Mouse (Mus musculus) cerebellum, postnatal 14 days (tissue): ENCODE measurements around the gene Tent5b.

Experiments used
- DNase-seq, 2 experiments: peaks; one replicate each; pipeline ENCODE4 v3.0.0; 2021; ENCODE audit warnings: mixed read lengths in 2 of 2

Tent5b gene

DNA sequence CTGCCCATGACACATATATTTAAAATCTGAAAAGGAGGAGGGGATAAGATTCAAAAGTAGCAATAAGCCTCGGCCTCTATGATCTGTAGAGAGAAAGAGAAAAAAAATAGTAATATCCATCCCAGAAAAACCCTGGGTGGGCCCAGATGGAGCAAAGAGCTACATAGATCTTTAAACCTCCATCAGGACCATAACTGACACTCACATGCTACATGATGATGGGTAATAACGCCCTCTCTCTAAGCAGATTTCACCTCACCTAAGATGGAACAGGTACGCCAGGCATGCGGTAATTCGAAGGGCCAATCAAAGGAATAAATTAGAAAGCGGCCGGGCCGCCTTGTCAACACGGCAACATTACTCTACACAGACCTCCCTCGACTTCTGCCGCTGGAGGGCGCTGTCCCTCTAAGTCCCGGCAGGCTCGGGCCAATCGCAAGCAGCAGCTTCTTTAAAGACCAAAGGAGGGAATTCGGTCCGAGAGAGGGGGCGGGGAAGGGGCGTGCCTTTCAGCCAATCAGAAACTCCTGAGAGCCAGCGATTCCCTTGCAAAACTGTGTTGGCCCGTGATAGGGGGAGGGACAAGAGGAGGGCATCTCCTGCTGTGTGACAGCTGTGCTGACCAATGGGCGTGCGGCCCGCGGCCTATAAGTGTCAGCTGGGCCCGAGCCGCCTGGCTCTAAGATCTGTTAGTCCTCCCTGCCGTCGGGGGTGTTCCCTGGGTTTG lies at the start of gene Tent5b:
Gene Tent5b, plus strand, starts transcription at position 675 of the 727 bp plus-strand sequence.
- DNase-seq: peak; percentile 90 to 99

DNA sequence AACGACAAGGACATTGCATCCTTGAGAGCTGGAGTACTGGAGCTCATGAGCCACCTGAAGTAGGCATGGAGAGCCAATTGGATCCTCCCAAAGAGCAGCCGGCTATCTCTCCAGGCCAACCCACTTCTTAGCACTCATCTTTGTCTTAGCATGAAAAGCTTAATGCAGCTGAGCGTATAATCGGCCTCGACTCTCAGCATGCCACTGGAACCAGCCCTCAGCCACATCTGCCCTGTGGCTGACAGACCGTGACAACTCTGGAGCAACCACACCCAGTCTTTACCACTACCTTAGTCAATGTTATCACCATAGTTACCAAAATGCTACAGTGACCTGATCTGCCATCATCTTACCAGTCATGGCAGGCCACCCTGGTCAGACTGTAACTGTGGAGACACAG lies 48.4 kb upstream of the Tent5b start:
- no peak for DNase-seq

DNA sequence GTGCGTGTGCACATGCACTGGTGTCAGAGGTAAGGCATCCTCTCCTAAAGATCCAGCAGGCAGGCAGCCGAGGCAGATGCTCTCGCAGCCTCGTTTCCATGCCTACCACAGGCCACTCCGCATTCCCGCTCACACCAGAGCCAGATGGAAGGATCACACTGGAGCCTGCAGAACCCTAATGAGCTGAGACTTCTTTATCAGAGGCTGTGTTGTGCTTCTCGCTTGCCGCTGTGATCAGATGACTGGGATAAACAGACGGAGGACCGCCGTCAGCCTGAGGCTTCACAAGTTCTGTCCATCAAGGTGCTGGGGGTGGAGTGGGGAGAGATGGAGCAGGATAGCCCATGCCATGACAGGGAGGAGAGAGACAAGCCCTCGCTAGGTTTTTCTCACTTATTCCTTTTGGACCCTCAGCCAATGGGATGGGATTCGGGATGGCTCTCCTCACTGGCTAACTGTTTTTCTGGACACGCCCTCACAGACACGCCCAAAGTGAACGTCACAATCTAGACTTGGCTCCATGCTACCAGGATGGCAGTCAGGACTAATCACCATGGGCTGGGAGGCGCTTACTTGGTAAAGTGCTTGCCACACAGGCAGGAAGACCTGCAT lies 47.3 kb upstream of the Tent5b start:
- DNase-seq: peak; percentile 72 to 74

DNA sequence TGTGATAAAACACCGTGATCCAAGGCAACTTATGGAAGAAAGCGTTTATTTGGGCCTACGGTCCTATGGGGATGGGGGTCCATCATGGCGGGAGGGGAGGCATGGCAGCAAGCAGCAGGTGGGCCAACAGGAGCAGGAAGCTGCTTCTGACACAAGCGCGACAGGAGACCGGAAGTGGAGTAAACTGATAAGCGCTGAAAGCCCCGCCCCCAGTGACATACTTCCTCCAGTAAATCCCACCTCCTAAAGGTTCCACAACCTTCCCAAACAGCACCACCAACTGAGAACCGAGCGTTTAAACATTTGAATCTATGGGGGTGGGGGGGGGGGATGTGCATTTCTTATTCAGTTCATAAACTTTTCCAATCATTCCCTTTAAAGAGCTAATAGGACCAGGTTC lies 44.0 kb upstream of the Tent5b start:
- no peak for DNase-seq

DNA sequence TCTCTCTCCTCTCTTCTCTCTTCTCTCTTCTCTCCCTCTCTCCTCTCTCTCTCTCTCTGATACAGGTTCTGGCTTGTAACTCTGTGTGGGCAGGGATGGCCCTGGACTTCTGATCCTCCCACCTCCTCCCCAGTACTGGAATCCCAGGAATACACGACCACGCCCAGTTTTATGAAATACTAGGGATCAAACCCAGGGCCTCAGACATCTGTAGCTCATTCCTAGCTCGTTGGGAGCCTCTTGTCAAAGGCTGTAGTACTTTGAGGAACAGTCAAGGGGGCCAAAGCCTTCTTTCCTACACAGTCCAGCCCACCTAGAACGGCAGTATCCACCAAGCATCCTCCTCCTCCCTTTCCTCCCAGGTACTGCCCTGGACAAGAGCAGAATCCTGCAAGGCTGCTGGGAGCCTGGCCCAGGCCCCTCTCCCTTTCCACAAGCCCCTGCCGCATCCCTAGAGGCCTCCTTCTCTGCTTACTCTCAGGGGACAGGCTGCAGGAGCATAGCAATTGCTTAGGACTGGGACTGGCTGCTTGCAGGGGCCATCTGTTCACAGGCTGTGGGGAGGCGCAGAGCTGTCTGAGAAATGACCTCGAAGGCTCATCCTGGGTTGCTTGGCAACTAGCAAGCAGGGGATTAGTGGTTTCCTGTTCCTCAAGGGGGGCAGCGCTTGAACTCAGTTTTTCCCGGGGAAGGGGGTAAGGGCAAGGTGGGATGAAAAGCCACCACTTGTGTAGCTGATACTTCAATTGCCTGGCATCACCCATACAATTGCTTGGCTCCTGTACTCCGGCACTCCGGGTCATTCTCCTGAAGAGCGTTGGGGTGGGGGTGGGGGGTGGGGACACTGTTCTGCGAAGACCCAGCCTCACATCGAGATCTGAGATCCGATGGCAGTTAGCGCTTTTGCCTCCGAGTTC lies 40.2 kb upstream of the Tent5b start:
- peak; percentile 72 to 73 for DNase-seq

DNA sequence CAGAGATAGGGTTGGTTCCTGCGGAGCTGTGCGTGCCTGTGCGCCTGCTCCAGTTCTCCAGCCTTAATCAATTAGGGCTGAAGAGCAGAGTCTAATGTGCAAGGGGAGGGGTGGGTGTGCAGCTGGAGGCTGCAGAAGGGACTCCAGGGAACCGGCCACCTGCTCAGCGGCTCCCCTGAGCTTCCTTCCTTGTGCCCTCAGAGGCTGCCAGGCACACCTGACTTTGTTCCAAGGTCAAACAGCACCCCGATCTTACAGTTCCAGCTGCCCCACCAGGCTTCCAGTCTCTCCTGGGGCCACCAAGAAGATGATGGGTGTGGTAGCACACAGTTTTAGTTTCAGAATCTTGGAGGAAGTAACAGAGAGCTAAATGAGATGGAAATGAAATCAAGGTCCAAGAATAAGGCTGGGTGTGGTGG lies 39.5 kb upstream of the Tent5b start:
- DNase-seq: peak in 1 of 2 experiments; percentile 30

DNA sequence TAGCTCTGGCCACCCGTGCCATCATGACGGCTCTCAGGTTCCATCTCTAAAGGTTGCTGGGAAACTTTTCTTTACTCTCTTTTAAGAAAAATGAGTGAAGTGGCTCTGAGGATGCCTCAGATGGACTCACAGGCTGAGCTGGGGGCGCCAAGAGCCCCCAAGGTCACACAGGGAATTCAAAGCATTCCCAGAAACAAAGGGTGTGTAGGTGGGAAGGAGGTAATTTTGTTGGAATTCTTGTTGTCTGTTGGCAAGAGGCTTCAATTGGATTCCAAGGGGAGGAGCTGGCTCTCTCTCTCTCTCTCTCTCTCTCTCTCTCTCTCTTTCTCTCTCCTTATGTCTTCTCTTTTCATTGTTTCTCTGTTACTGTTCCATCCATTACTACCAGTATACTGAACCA lies 37.7 kb upstream of the Tent5b start:
- no peak for DNase-seq

DNA sequence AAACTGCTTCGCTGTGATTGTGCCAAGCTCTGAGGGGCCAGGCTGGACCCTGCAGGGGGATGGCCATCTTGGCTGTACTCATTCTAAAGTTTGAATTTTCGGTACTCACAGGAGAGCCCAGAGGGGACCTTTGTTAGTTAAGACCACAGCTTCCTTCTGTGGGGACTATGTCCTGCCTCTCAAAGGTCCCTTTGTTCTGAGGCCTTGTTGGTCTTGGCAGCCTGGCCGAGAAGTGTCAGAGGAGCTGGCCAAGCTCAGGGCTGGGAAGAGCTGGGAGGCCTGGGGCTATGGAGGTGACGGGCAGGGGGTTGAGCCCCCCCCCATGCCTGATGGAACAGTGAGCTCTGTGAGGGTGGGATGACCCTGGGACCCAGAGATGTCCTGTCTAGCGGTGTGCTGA lies 36.8 kb upstream of the Tent5b start:
- no peak for DNase-seq

DNA sequence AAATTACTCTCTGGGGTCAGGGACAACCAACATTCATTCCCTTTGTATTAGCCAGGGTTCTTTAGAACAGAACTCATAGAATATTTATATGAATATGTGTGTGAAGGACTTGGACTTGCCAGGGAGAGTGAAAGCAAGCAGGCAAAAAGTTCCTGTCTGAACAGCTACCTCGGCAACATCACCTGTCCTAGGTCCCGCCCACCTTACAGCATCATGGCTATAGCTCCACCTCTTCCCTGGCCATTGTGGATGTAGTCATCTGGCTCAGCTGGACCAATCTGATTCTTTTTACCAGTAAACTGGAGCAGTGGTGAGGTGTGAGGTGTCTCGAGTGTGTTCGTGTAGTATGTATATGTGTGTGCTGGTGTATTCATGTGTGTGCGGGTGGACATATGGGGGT lies 34.2 kb upstream of the Tent5b start:
- no peak for DNase-seq

DNA sequence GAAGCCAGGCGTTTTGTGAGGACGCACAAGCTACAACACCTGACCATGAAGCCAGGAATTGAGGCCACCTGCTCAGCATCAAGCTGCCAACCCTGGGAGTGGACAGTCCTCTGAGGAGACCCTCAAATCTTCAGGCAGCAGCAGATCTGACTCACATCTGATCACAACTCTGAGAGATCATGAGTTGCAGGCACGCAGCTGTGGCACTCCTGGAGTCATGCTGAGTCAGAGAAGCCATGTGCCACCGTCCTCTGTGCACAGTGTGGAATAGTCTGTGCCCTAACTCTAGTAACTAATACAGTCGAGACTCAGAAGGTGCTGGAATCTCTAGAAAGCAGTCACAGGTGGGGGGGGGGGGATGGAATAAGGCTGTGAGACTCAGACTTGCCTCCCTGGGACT lies 32.6 kb upstream of the Tent5b start:
- no peak for DNase-seq

DNA sequence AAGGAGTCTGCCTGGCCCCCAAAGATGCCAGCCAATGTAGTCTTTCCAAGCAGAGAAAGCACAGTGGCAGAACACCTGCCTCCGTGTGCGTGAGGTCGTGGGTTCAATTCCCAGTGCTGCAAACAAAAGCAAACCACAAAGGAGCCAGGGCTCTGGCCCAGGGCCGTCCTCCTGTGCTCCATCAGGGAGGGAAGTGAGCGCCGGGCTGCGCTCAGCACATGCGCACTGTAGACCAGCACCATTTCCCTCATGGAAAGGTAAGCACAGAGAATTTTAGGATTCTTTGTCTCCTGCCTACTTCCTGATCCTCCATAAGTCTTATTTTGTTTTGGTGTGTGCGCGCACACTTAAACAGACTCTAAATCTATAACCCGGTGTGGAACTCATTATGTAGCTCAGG lies 32.0 kb upstream of the Tent5b start:
- DNase-seq: no peak

DNA sequence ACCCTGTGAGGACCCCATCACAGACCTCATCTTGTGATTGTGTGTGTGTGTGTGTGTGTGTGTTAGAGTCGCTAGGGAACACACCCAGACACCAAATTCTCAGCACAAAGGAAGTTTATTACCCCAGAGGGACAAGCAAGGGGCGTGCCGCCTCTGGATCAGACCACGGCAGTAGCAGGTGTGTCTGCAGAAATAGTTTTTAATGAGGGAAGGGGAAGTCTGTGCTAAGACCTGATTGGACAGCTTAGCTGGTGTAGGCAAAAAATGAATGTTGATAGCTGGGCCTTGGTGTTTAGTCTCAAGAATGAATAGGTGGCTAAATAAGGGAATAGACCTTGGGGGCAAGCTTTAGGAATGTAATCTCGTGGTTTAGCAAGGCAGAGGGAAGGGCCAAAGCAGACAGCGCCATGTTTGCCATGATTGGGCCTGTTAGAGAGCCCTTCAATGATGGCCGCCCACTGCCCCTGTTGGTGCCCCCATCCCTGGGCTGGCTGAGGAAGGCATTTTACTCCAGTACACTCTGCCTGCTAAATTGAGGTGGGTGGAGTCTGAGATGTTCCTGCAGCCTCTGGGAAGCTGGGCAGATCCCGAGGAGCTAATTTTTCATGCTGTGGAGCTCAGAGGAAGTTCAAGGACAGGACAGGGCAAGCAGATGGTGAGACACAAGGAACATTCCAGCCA lies 31.1 kb upstream of the Tent5b start:
- DNase-seq: no peak

DNA sequence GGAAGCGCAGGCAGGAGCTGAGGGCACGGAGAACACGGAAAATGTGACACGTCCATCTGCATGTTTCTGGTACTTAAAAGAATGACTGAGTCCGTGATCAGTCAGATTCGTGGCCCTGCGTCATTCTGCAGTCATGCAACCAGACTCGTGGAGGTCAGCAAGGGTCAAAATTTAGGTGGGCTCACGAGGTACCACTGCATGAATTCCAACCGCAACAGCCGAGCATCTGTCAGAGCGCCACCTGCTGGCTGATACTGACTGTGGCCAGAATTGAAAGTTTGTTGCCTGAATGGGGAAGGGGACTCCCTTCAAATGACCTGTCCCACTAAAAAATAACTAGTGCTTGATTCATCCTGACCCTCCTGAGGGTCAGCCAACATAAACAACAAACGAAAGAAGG lies 30.2 kb upstream of the Tent5b start:
- peak; percentile 76 to 78 for DNase-seq

DNA sequence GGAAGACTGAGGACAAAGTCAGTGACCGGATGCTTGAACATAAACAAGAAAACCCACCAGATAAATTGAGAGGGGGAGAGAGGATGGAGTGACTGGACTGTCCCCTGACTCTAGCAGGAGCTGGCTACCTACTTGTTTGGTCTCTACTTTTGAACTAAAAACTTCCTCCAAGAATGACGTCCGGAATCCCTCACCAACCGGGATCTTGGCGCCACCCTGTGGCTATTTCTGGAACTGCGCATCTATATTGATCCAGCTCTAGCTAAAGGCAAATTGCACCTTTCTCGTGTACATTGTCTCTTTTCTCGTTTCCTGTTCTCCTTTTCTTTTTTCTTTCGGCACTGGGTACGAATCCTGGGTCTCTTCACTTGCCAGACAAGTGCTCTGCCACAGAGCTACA lies 28.4 kb upstream of the Tent5b start:
- peak; percentile 93 to 94 for DNase-seq

DNA sequence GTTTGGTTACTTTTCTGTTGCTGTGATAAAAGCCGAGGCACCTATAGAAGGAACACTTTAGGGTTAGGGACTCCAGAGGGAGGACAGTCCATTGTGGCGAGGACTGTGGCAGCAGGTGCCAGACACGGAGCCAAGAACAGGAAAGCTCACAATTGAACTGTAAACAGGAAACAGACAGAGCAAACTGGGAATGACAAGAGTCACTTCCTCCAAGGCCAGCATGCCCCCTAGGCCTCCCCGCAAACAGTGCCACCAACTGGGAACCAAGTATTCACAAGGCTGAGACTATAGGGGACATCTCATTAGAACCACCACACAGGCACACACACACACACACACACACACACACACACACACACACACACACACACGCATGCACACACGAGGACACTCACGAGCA lies 27.5 kb upstream of the Tent5b start:
- DNase-seq: no peak

DNA sequence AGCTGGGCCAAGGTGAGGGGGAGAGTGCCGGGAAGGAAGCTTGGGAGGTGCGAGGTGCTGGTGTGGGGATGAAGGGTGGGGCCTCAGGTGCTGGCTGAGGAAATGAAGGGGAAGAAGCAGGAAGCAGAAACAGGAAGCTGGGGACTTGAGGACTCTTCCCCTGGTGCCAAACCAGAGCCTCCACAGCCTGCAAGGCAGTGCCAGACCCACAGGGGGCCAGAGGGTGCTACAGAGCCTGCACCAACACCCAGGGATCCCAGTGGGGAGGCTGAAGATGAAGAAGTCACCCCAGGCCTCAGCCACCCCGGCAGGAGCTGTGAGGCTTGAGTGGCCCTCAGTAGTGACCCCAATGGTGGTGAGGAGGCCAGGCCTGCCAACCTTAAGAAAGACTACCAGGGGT lies 21.9 kb upstream of the Tent5b start:
- DNase-seq: no peak

DNA sequence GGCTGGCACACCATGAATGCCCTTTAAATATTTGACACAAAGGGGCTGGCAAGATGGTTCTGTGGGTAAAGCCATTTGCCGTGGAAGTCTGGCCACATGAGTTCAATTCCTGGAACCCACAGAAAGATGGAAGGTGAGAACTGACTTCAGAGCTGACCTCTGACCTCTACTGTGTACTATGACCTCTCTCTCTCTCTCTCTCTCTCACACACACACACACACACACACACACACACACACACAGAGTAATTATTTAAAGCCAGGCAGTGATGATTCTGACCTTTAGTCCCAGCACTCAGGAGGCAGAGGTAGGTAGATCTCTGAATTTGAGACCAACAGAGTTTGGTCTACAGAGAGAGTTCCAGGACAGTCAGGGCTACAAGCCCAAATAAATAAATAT lies 19.9 kb upstream of the Tent5b start:
- no peak for DNase-seq

DNA sequence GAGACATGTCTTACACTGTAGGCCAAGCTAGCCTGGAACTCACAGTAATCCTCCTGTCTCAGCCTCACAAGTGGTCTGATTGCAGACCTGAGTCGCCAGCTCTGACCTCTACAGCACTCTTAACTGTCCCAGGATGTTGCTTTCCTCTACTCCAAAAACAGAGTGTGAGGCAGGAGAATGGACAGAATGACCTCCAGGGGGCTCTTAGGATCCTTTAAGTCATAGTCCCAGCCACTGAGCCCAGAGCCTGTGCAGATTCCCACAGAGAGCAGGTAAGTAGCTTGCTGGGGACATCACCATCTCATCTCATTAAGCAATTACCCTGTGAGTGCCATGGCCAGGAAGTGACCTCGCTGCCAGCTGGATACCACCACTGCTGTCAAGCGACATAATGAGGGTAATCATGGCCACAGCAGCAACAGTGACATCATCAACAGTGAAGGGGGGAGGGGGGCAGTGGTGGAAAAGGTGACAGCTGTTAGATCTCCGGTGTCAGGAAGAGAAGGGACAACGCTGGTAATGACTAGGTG lies 19.1 kb upstream of the Tent5b start:
- peak in 1 of 2 experiments; percentile 32 for DNase-seq

DNA sequence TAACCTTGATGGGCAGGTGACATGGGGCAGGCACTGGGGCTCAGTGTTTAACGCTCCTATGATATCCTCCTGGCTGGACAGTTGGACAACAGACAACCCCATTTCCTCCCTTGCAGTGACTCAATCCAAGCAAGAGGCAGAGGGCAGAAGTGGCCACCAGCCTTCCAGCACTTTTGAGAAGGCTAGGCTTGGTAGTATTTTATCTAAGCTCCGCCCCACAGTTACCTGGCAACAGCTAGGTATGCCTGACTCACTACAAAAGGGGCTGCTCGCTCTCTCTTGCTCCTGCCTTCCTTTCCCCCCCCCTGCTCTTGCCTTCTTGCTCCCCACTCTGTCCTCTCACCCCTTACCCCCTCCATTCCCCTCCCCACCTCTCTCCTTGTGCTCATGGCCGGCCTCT lies 18.6 kb upstream of the Tent5b start:
- DNase-seq: no peak

DNA sequence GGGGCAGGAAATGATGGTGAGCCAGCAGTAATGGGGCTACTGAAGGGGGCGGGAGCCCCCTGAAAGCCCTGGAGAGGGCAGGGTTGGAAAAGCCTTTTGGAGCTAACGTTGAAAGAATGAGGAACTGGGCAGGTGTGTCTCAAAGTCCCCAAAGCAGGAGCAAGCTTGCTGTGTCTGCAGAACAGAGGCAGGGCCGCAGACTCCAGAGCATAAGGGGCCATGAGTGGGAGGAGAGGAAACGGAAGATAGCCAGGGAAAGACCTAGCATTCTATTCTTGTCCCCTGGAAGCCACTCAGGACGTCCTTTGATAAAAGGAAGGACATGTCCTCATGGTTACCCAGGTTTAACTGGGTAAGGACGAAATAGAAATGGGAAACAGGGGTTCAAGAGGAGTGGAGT lies 16.7 kb upstream of the Tent5b start:
- no peak for DNase-seq

DNA sequence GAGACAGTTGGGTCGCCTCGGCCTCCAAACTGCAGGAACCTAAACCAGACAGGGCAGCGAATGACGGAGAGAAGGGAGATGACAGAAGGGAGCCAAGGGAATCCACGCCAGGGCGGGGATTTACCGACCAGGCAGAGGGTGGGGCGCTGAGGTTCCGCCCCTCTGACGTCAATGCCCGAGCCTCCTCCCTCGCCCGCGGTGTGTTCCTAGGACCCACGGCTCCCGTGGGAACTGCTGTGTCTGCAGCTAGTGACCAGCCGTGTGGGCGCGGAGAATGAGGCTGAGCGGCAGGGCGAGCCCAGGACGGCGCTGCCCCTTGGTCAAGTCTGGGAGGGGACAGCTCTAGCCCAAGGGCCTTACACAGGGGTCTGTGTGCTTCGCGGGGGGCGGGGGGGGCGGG lies 11.9 kb upstream of the Tent5b start:
- peak; percentile 79 to 84 for DNase-seq

DNA sequence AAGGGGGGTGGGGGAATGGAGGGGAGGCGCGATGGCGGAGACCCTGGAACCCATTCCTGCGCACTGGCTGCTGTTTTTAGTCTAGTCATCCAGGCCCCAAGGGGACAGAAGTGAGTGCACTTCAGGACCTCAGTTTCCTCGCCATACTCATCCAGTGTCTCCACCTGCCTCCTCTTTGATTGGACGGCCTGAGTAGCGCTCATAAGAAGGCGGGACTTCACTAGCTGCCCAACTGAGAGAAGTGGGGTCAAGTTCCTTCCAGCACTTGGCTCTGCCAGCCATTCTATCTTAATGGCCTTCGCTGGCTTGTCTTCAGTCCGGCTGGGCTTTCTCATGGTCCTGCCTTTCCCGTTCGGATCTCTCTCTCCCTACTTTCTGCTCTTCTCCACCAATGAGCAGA lies 10.8 kb upstream of the Tent5b start:
- DNase-seq: no peak
